Mouse (Mus musculus) cerebellum, adult 2 months (tissue): ENCODE results near the gene Tex36. TPM values are rescaled to one million over a fixed set of nuclear protein-coding genes. Genes with fewer than 3 reads are reported as not detected.

Experiments
- DNase-seq, 2 experiments: peaks; one replicate each; pipeline ENCODE4 v3.0.0; 2021
- H3K27ac ChIP-seq: fragments of 200-500 bp; 2 replicates; pipeline ENCODE4 v1.5.1; 2012; ENCODE audit warnings: low read length, control low read depth, inconsistent platforms; ENCODE audit not compliant: insufficient read depth
- H3K27me3 ChIP-seq: fragments of 200-500 bp; 2 replicates; pipeline ENCODE4 v1.6.1; 2012; ENCODE audit warnings: inconsistent platforms, mild to moderate bottlenecking, low read length, moderate library complexity; ENCODE audit not compliant: control insufficient read depth, insufficient read depth
- H3K4me1 ChIP-seq: fragments of 200-500 bp; 2 replicates; pipeline ENCODE4 v1.6.1; 2011; ENCODE audit warnings: low read length; ENCODE audit not compliant: control insufficient read depth, insufficient read depth
- H3K4me3 ChIP-seq: fragments of 200-500 bp; replicated peaks from 2 replicates; pipeline ENCODE3; 2011; ENCODE audit warnings: mild to moderate bottlenecking, low read depth, low read length, control low read depth; ENCODE audit not compliant: insufficient read depth
- CTCF ChIP-seq: fragments of 200-500 bp; IDR thresholded peaks from 2 replicates; pipeline ENCODE4 v1.5.1; 2011; ENCODE audit warnings: low read depth, mild to moderate bottlenecking, control low read depth, low read length, moderate library complexity, borderline replicate concordance; ENCODE audit not compliant: insufficient read depth
- POLR2A ChIP-seq: fragments of 200-500 bp; IDR thresholded peaks from 2 replicates; pipeline ENCODE4 v1.6.1; 2011; ENCODE audit warnings: low read length, control low read depth, borderline replicate concordance; ENCODE audit not compliant: insufficient read depth
- WGBS: fragments of 180-500 bp; shearing (Covaris S2); methylation state at CpG from one replicate; pipeline ENCODE4 v1.1.7; 2018; 5-methylcytosine and 5-hydroxymethylcytosine counted together
- polyA plus RNA-seq: library from polyadenylated mRNA; depleted of rRNA; stranded (reverse); fragments of >200 nt; gene quantifications from 2 replicates; pipeline ENCODE4 v1.2.3, GENCODE M21; 2012; rRNA removed

The Tex36 gene
- polyA plus RNA-seq = 0.35 and 0.41 TPM in 2 replicates

DNA sequence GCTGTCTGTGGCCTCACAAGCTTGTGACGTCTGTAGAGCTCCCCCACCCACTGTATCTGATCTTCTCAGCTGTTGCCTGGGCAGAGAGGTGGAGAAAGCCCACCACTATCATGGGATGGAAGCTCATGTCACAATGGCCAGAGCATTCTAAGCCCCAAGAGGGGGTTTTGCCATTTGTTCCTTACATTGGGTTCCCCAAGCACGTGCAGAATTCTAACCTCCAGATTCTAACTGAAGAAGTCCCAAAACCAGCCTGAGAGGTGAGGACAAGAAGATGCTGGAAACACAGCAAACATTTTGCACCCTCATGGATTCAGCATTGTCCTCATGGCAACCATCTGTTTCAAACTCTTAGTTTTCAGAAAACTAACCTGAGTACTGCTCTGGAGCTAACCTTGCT, at the start of gene Tex36:
Gene Tex36, minus strand, starts transcription at position 101 of the 400 bp plus-strand sequence.
- Histone ChIP-seq H3K4me1 (no peaks in the 10 kb centered on the region), H3K27me3 (no peaks in the 10 kb centered on the region)
- WGBS = 80% methylated on average over 2 of the region's 2 CpGs

DNA sequence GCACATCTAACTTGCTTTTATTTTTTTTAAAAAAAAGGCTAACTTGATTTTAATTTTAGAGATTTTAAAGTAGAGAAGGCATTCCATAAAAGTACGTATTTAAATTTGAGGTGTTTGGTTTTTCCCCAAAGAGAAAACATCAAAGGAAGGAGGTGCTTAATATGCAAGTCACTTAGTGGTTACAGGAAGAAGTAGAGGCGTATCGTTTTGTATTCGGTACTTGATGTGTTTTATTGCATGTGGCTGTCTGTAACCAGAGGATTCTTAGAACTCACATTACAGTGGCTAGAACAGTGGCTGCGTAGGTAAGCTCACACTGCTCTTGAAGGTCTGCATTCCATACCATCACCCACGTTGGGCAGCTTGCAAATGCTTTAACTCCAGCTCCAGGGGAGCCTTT, 43.8 kb upstream of the Tex36 start:
- TF ChIP-seq CTCF = no peak
- Histone ChIP-seq H3K27me3 (no peaks in the 10 kb centered on the region), H3K27ac (no peak overlapping the region), H3K4me3 (no peak overlapping the region), H3K4me1 (no peaks in the 10 kb centered on the region)
- DNase-seq = no peak
- WGBS = 90% methylated on average over 6 of the region's 6 CpGs

More for the DNA sequence above, at the start of gene Tex36:
- TF ChIP-seq POLR2A (no peak), CTCF (no peak)
- Histone ChIP-seq H3K4me3 (no peak within 1 kb of the TSS), H3K27ac (no peak within 1 kb of the TSS)
- DNase-seq = no peak

DNA sequence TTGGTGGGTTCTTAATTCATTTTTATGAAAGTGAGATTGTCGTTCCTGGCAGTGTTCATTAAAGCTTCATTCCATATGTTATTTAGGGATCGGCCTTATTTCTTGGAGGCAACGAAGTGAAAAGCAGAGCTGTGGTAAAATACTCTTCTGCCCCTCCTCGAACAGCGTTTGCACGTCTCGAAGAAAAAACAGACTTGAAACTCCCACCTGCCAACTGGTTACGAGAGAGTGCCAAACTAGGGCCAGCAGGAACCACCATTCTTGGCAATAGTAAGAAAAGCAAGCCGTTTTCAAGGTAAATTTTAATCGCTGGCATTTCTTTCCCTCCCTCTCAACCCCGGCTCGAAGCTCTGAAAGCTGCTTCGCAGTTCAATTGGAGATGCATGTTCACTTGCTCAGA, 36.9 kb upstream of the Tex36 start:
- Histone ChIP-seq H3K4me3 (peak overlapping the region; percentile 9), H3K27ac (no peak overlapping the region), H3K27me3 (no peaks in the 10 kb centered on the region), H3K4me1 (no peaks in the 10 kb centered on the region; the same call in 1 of the 2 replicates)
- WGBS = 12% methylated on average over 13 of the region's 13 CpGs
- DNase-seq = peak in 1 of 2 experiments; percentile 17
- TF ChIP-seq POLR2A (no peak), CTCF (no peak)

DNA sequence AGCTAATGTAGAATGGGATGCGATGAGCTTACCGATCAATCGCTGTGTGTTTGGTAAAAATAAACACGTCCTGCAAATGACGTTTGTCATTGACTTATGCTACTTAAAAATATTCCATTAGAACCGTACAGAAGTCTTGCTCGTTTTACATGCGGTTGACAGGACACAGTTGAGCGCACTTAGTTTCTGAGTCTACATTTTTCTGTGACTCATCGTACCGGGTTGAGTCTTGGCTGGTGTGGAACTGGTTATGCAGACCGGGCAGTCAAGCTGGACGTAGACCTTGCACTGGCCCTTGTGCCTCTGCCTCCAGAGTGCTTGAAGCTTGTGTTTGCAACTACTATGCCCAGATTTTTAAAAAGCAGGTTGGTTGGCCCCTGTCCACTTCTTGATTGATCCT, 36.3 kb upstream of the Tex36 start:
- 2% methylated on average over 13 of the region's 13 CpGs for WGBS
- Histone ChIP-seq H3K4me1 (no peaks in the 10 kb centered on the region; the same call in 1 of the 2 replicates), H3K4me3 (peak overlapping the region; percentile 72), H3K27me3 (no peaks in the 10 kb centered on the region), H3K27ac (no peak overlapping the region)
- no peak for TF ChIP-seq POLR2A
- no peak for TF ChIP-seq CTCF
- DNase-seq = peak; percentile 26 to 31

DNA sequence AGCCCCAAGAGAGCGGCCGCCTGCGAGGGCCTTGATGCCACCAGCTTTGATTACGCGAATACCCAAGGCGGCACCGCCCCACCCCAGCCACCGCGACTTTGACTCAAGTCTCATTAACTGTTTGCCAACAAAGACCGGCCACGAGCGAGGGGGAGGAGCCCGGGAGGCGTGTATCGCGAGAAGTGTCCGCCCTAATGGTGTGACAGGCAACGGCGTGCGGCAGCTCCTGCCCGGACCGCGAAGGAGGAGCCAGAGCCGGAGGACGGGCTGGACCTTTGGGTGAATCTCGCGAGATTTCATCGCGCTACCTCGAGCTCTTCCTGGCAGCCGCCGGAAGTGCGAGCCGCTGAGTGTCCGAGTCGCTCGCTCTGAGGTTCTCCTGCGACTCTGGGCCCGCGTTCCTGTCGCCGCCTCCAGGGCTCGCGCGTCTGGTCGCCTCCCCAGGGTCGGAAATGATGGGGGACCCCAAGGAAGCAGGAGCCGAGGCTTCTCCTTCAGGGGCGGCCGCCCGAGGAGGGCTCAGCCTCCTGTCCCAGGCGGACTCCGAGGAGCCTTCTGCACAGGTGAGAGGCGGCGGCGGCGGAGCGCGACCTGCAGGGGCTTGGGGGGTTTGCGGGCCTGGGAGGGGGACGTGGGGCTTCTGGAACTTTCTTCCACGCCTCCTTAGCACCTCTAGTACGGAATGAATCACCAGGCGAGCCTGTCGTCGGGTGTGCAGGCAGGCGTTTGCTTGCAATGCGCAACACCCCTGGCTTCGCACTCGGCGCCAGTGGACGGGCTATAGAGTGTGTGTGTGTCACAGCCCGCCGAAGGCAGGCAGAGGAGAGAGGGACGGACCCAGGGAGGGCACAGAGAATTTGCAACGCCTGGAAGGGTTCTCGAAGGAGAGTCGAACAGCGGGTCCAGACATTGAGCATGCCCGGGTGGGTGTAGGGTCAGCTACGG, 35.7 kb upstream of the Tex36 start, which contains the start of gene Edrf1:
Gene Edrf1, plus strand, starts transcription at position 183 of the 945 bp plus-strand sequence.
- TF ChIP-seq POLR2A (peak; percentile 82), CTCF (no peak)
- DNase-seq = peak; percentile 94 to 98
- Histone ChIP-seq H3K27ac (peak within 1 kb of the TSS; percentile 50), H3K4me1 (no peaks in the 10 kb centered on the region; the same call in 1 of the 2 replicates), H3K4me3 (peak within 1 kb of the TSS; percentile 72), H3K27me3 (no peaks in the 10 kb centered on the region)
- under 1% methylated on average over 81 of the region's 81 CpGs for WGBS

DNA sequence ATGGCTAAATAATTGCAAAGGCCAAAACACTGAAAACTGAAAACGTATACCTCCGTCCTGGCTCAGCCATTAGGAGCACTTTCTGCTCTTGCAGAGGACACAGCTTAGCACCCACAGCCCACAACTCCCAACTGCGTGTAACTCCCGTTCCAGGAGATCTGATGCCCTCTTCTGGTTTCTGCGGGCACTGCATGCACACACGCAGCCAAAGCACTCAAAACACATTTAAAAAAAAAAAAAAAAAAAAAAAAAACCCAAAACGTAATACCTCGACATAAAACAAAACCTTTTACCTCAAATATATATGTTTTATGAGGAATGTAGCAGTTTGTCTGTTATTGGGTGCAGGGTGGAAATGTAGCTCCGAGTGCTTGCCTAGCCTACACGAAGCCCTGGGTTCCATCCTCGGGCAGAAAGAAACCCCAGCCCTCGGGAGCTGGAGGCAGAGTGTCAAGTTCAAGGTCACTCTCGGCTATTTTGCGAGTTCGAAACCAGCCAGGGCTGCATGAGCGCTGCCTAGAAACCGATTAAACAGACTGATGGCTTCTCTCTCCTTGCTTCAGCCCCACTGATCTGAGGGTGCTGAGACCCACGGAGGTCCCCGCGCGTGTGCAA, 34.9 kb upstream of the Tex36 start:
- no peaks in the 10 kb centered on the region; the same call in 1 of the 2 replicates for H3K4me1 ChIP-seq
- peak; percentile 88 to 95 for DNase-seq
- peak overlapping the region; percentile 50 for H3K27ac ChIP-seq
- no peaks in the 10 kb centered on the region for H3K27me3 ChIP-seq
- WGBS = under 1% methylated on average over 21 of the region's 21 CpGs
- H3K4me3 ChIP-seq = peak overlapping the region; percentile 72
- TF ChIP-seq POLR2A (no peak), CTCF (peak; percentile 83)

DNA sequence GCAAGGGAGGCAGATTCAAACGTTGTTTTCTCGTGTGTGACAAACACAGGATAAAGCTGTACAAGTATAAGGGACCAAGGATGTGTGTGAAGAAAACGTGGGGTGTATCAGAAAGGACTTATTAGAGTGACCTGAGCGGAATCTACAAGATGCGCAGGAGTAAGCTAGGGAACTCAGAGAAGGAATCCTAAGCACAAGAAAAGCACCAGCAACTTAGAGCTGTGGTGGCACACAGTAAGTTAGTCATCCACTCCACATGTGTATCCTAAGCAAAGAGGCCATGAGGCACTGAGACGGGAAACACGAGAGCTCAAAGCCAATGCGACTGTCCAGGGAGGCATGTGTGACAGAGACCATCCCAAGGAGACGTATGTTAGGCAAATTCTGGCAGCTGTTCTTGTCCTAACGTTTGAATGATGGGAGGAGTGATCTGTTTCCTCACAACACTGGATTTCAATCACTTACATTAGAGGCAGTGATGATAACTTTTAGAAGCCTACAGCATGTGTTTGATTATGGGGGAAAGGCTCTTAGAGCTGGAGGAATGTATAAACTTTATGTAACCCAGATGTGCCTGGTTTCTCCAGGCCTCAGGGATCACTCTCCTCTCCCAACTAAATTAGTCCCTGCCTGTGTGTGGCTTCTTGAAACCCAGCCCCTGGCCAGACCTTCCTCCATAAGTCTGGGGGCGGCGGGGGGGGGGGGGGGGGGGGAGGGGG, 33.1 kb upstream of the Tex36 start:
- H3K4me3 ChIP-seq = no peak overlapping the region
- TF ChIP-seq POLR2A = no peak
- no peak for TF ChIP-seq CTCF
- WGBS = 55% methylated on average over 10 of the region's 12 CpGs
- no peaks in the 10 kb centered on the region; the same call in 1 of the 2 replicates for H3K4me1 ChIP-seq
- no peak overlapping the region for H3K27ac ChIP-seq
- no peaks in the 10 kb centered on the region for H3K27me3 ChIP-seq
- no peak for DNase-seq

DNA sequence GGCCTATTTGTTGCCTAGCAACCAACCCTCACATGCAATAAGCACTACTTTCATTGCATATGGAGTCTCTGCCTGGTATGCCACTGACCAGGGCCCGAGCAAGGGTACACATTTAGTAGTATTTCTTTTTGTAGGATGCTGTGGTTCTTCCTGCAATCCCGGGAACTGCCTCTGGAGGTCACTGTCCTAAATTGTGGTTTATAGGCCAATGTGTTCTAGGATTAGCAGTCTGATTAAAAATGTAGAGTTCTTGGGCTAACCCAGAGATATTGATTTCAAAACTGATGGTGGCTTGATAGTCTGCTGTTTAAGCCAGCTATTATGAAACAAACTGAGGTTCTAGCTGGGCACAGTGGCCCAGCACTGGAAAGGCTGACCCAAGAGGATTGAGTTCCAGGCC, 30.5 kb upstream of the Tex36 start:
- Histone ChIP-seq H3K27me3 (no peaks in the 10 kb centered on the region), H3K27ac (no peak overlapping the region), H3K4me3 (no peak overlapping the region), H3K4me1 (no peaks in the 10 kb centered on the region)
- no peak for TF ChIP-seq POLR2A
- TF ChIP-seq CTCF = peak; percentile 55; the same call in 1 of the 2 replicates
- 25% methylated on average over 2 of the region's 2 CpGs for WGBS
- DNase-seq = peak; percentile 46 to 65
